Mouse (Mus musculus): ENCODE measurements around the gene Tmed3. TPM values are rescaled to one million over a fixed set of nuclear protein-coding genes. Genes with fewer than 3 reads are reported as not detected.

The Tmed3 gene
- total RNA-seq (2021): 10 to 100 TPM; 67.3 to 92.8 TPM
- long read RNA-seq, experiment 1, transcript Tmed3-201 (3 exons, 1,346 nt): major isoform, 175 of 188 reads
- long read RNA-seq, experiment 1, partial matches to known transcripts: 7 of 188 reads
- long read RNA-seq, experiment 1, other reads (novel, unspliced or antisense): 5 of 188 reads
- long read RNA-seq, experiment 2, transcript Tmed3-201 (3 exons, 1,346 nt): major isoform, 58 of 64 reads
- long read RNA-seq, experiment 2, partial matches to known transcripts: 6 of 64 reads
- long read RNA-seq, experiment 2, other reads (novel, unspliced or antisense): 0 of 64 reads

DNA sequence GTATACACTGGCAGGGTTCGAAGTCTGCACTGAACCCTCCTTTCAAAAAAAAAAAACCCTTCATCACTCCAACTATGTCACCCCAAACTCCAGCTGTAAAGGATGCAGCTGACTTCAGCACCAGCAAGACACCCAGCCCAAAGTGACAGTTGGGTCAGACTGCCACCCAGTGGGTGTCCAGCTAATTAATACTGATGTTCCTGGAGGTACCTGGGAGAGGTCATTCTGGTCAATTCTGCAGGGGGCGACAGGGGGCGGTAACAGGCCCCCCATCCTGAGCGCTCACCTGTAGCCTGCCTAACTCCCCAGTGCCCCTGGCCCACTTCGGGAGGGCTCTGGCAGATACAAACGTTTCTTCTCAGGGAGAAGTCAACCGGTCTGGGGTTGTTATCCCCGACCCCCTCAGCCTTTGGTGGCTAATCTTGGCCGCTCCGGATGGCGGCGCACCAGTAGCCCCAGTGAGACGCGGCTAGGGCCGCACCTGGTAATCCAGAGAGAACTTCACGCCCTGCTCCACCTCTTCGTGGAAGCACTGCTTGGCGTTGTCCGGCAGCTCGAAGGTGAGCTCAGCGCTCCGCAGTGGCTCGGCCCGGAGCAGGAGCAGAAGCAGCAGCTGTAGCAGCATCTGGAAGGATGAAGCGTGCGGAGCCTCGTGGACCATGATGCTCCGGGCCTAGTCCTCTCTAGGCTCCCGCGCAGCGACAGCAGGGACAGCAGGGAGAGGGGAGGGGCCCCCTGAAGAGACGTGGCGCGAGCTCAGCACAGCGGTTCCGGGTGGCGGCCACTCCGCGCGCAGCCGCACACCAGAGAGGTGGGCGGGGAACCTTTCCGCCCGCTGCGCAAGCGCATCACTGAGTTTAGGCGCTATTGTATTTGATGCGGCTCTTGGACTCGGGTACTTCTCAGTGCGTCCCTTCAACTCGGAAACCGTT lies at the start of gene Tmed3:
TSS of gene Tmed3 (minus strand) at position 804 of the 932 bp plus-strand sequence.
- peak; percentile 95 to 96 for DNase-seq

GRCm38 (mm10) chr9:89740041-89740440 lies 35.2 kb upstream of the Tmed3 start:
- DNase-seq: no peak

GRCm38 (mm10) chr9:89738295-89738694 lies 33.4 kb upstream of the Tmed3 start, which contains the start of gene Ankrd34c:
TSS of gene Ankrd34c (minus strand) at chr9:89738475.
- peak in 1 of 2 experiments; percentile 12 for DNase-seq

GRCm38 (mm10) chr9:89737888-89738287 lies 33.0 kb upstream of the Tmed3 start:
- no peak for DNase-seq

DNA sequence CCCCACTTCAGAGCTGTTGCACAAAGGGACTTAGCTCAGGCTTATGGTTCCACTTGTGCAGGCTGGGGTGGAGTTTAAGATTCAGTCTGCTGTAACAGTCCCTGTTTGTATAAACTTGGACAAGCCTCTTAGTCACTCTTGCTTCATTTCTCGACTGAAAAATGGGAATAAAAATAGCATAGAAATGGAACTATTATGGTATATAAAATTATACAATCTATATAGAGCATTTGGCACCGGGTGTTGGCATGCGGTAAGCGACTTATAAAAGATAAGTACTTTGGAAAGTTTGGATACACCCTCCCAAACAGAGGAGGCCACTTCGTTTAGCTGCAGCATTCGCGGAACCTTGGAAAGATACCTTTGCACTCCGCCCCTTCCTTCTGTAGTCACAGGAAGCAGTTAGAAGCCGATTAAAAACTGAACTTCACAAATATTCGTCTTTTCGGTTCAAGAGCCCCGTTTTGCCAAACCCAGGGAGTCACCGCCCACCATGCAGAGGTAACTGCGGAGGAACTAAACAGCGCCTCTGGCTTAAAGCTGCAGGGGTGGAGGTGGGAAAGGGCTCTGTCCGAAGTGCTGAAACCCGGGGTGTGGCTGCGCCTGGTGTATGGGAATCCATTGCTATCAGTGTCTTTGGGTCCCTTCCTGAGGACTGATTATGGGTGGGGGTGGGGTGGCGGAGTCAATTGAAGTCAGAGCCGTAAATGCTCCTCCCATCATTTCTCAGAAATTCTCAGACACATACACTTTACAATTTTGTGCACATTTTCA lies 32.3 kb upstream of the Tmed3 start:
- peak; percentile 63 to 74 for DNase-seq

GRCm38 (mm10) chr9:89706906-89707305 lies 2.0 kb upstream of the Tmed3 start:
- DNase-seq: peak; percentile 2 to 10

DNA sequence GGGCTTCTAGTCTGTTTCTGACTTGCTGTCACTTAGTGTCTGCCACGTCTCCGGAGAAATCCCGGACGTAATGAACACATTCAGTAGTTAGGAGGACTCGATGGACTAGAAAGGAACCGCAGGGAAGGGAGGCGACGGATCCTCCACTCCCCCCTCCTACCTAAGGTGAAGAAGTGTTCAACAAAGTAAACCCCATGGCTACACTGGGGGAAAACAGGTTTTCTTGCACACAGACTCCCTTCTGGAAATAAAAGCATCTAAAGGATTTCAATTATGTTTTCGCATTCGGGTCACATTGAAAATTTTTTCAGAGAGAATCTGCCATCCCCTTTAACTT lies 297 bp upstream of the Tmed3 start:
- DNase-seq: no peak

DNA sequence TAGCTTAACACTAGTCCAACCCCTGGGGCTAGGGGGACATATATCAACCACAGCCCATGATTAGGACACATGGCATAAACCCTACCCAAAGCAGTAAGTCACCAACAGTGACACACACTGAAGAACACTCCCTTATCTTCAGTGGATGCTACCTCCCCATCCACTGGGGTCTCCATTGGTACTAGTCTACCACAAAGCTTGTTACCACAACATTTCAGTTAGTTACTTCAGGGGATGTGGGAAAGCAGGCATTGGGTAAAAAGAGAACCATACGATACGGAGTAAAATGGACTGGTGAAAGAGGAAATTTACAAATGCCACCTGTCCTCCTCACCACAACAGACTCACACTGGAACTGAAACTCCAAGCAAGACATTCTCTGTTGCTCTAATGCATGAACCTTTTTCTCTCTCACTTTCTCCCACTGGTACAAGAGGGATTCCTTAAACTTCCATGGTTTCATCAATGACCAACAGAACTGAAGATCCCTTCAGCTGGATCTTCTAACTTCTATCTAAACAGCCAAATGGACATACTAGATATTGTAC lies 3.9 kb downstream of the Tmed3 start:
- DNase-seq: no peak

- no peak for DNase-seq
Observed at GRCm38 (mm10) chr9:89695143-89695542, 9.7 kb downstream of the Tmed3 start.

DNA sequence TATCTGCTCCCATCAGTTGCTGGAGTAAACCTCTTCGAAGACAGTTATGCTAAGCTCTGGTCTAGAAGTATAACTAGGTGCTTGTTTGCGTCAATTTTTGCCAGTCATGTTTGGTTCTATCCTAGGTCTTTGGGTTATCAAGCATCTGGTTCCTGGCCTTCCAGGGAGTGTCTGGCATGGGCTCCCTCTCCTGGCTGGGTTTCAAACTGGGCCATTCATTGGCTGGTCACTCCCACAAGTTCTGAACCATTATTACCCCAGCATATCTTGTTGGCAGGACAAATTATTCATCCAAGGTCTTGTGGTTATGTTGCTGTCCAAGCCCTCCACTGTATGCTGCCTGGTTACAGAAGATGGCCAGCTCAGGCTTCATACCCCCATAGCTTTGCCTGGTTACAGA lies 11.2 kb downstream of the Tmed3 start:
- DNase-seq: peak; percentile 42 to 63

GRCm38 (mm10) chr9:89689179-89689578 lies 15.7 kb downstream of the Tmed3 start:
- DNase-seq: no peak

GRCm38 (mm10) chr9:89687503-89688226 lies 17.2 kb downstream of the Tmed3 start:
- no peak for DNase-seq

DNA sequence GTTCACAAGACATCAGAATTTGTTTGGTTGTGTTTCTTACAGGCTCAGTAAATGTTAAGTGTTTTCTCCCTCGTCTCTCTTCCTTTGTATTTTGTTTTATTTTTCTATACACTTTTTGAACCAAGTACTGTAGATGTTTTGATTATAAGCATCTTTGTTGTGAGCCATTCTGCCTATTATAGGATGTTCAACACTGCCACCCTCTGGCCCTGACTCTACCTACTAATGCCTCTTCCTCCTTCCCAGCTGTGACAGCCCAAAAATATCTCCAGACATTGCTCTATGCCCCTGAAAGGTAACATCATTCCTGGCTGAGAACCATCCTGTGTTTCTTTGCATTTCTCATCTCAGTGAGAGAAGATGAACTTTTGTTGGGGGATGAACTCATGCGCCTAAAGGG lies 18.6 kb downstream of the Tmed3 start:
- DNase-seq: no peak

DNA sequence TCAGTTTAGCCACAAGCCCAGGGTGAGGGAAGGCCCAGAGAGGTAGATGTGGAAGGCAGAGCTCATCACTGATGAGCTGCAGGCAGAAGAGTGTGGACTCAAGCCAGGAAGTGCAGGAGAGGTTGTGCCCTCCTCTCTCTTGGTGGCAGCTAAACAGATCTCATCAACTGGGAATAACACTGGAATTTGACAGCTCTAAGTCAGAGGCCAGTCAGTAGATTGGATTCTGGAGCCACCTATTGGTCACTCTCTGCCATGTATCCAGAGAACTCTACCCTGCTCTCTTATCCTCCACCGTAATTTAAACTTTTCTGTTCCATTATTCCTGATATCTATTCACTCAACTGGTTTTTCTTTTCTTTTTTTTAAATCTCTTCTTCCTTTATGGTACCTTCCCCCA lies 25.9 kb downstream of the Tmed3 start:
- DNase-seq: peak in 1 of 2 experiments; percentile 18

- DNase-seq: peak; percentile 75 to 79
Observed at GRCm38 (mm10) chr9:89674014-89674618, 30.8 kb downstream of the Tmed3 start.

DNA sequence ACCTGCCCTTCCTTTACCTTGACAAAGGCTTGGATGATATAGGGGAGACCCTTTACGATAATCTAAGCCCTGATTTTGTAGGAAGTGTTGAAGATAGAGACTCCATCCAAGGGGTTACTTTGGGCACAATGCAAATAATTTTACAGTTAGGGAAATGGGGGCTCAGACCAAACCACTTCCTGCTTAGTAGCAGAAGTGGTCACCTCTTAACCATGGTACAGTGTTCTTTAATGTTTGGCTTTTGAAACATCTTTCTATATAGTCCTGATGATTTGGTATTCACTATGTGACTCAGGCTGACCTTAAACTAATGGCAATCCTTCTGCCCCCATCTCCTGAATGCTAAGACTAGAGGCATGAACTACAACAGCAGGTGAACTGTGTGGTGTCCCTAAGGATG lies 31.5 kb downstream of the Tmed3 start:
- no peak for DNase-seq

- no peak for DNase-seq
Observed at GRCm38 (mm10) chr9:89669878-89670277, 35.0 kb downstream of the Tmed3 start.

- peak in 1 of 2 experiments; percentile 14 for DNase-seq
Observed at GRCm38 (mm10) chr9:89667306-89667942, 37.4 kb downstream of the Tmed3 start.

GRCm38 (mm10) chr9:89650913-89651312 lies 54.0 kb downstream of the Tmed3 start:
- no peak for DNase-seq

All from adrenal gland, postnatal 36 days (tissue).